Mouse (Mus musculus) large intestine, adult 2 months (tissue): ENCODE data around the gene Mtx1. TPM values are rescaled to one million over a fixed set of nuclear protein-coding genes. Genes with fewer than 3 reads are reported as not detected.
A peak's percentile ranks its signal among the peaks of the same experiment; 100 is the strongest.

Experiments used
- DNase-seq: peaks from one replicate; pipeline ENCODE4 v3.0.0-alpha.2; 2012; ENCODE audit warnings: low read depth, low spot score
- WGBS: fragments of 180-500 bp; shearing (Covaris S2); methylation state at CpG from one replicate; pipeline ENCODE4 v1.1.7; 2018; 5-methylcytosine and 5-hydroxymethylcytosine counted together
- polyA plus RNA-seq: library from polyadenylated mRNA; depleted of rRNA; stranded (reverse); fragments of >200 nt; gene quantifications from 2 replicates; pipeline ENCODE4 v1.2.3, GENCODE M21; 2012

Gene Mtx1
- polyA plus RNA-seq, 1 experiment = 186 TPM

- 53% methylated on average over 1 of the region's 1 CpGs for WGBS
- DNase-seq = no peak
These were observed 33.5 kb downstream of the Mtx1 start for GRCm38 (mm10) chr3:89193351-89193750.

GRCm38 (mm10) chr3:89190436-89190835, 36.5 kb downstream of the Mtx1 start:
- 73% methylated on average over 8 of the region's 8 CpGs for WGBS

GRCm38 (mm10) chr3:89188478-89188875, 38.4 kb downstream of the Mtx1 start:
- 75% methylated on average over 12 of the region's 12 CpGs for WGBS
- DNase-seq = no peak

More at GRCm38 (mm10) chr3:89190436-89190835, 36.5 kb downstream of the Mtx1 start:
- no peak for DNase-seq

- no peak for DNase-seq
- 88% methylated on average over 18 of the region's 18 CpGs for WGBS
These were observed 39.0 kb downstream of the Mtx1 start for GRCm38 (mm10) chr3:89187690-89188477.

- WGBS = 72% methylated on average over 23 of the region's 23 CpGs
- DNase-seq = no peak
These were observed 39.7 kb downstream of the Mtx1 start for GRCm38 (mm10) chr3:89187197-89187596.

GRCm38 (mm10) chr3:89183959-89184315, 43.0 kb downstream of the Mtx1 start:
- 76% methylated on average over 6 of the region's 6 CpGs for WGBS
- no peak for DNase-seq

- 8% methylated on average over 39 of the region's 39 CpGs for WGBS
- DNase-seq = peak; percentile 56
These were observed 43.6 kb downstream of the Mtx1 start, which contains the start of gene Fam189b for GRCm38 (mm10) chr3:89183058-89183958. Gene Fam189b, plus strand, starts transcription at chr3:89183143.

GRCm38 (mm10) chr3:89182531-89183057, 44.3 kb downstream of the Mtx1 start:
- DNase-seq = no peak
- 40% methylated on average over 7 of the region's 7 CpGs for WGBS

- 93% methylated on average over 27 of the region's 27 CpGs for WGBS
- no peak for DNase-seq
These were observed 45.0 kb downstream of the Mtx1 start for GRCm38 (mm10) chr3:89181749-89182500.

- no peak for DNase-seq
- WGBS = 92% methylated on average over 11 of the region's 11 CpGs
These were observed 47.8 kb downstream of the Mtx1 start for GRCm38 (mm10) chr3:89179056-89179455.

GRCm38 (mm10) chr3:89178107-89178385, 48.8 kb downstream of the Mtx1 start:
- no peak for DNase-seq
- 2% methylated on average over 6 of the region's 6 CpGs for WGBS

- under 1% methylated on average over 43 of the region's 43 CpGs for WGBS
- peak; percentile 92 for DNase-seq
These were observed 49.4 kb downstream of the Mtx1 start, which contains the start of gene Scamp3 for GRCm38 (mm10) chr3:89177242-89178106. Gene Scamp3, plus strand, starts transcription at chr3:89177473.

- no peak for DNase-seq
- WGBS = 81% methylated on average over 7 of the region's 7 CpGs
These were observed 50.5 kb downstream of the Mtx1 start for GRCm38 (mm10) chr3:89176421-89176820.

- 86% methylated on average over 10 of the region's 10 CpGs for WGBS
- DNase-seq = no peak
These were observed 51.3 kb downstream of the Mtx1 start for GRCm38 (mm10) chr3:89175544-89175943.

GRCm38 (mm10) chr3:89174844-89175243, 52.0 kb downstream of the Mtx1 start:
- WGBS = 91% methylated on average over 11 of the region's 11 CpGs

GRCm38 (mm10) chr3:89166945-89167344, 59.9 kb downstream of the Mtx1 start:
- WGBS = 92% methylated on average over 19 of the region's 19 CpGs
- no peak for DNase-seq

More at GRCm38 (mm10) chr3:89174844-89175243, 52.0 kb downstream of the Mtx1 start:
- DNase-seq = no peak

GRCm38 (mm10) chr3:89165268-89165870, 61.5 kb downstream of the Mtx1 start:
- no peak for DNase-seq
- 6% methylated on average over 12 of the region's 12 CpGs for WGBS

GRCm38 (mm10) chr3:89164506-89165267, 62.2 kb downstream of the Mtx1 start, which contains the start of gene Clk2:
Gene Clk2, plus strand, starts transcription at chr3:89164795.
- DNase-seq = peak; percentile 57
- under 1% methylated on average over 78 of the region's 79 CpGs for WGBS
